Comparison of ENCODE assay signal across 9 mouse cellular contexts in genomic region chr1:60862951-60863461, GRCm38 (mm10). TPM values are rescaled to one million over a fixed set of nuclear protein-coding genes. Genes with fewer than 3 reads are reported as not detected.
DNase-seq lines count a peak whose midpoint lies in the region; ATAC-seq lines count a peak whose summit lies in the region.
"Had no signal": no experiment of that assay in that cellular context is flagged by ENCODE, and none has a peak within 500 bp of the region (broad histone marks: within the 10 kb centered on the region; RNA-seq: fewer than 3 reads in every experiment).

No protein-coding gene starts in this region.

- peak; percentile 39 for DNase-seq in adrenal gland, postnatal 14 days
- no peak for DNase-seq in adrenal gland, adult 18-20 months (ENCODE audit: low spot score in 2 of 2)
- peak; percentile 51 for DNase-seq in embryo, embryonic 11 days
- DNase-seq in heart, postnatal 4 days, result peak; percentile 47
- DNase-seq in right cerebral cortex, postnatal 4 days, result no peak
- DNase-seq in thymus, postnatal 4 days, result no peak

- peak; percentile 74 for ATAC-seq in limb, embryonic 15.5 days (ENCODE audit: insufficient number of reproducible peaks, low FRiP score, low TSS enrichment, low read depth)
- peak; percentile 56; the same call in 1 of the 2 replicates for ATAC-seq in stomach, embryonic 16.5 days (ENCODE audit: insufficient read depth, low FRiP score)

- H3K36me3 ChIP-seq in limb, embryonic 15.5 days, result no peaks in the 10 kb centered on the region
- no peaks in the 10 kb centered on the region for H3K36me3 ChIP-seq in stomach, embryonic 16.5 days (ENCODE audit: control insufficient read depth, insufficient read depth, low read length)

- no peak overlapping the region for H3K4me2 ChIP-seq in limb, embryonic 15.5 days
- peak overlapping the region; percentile 22; the same call in 1 of the 2 replicates for H3K4me2 ChIP-seq in stomach, embryonic 16.5 days (ENCODE audit: low read depth, low read length)

- H3K9ac ChIP-seq in limb, embryonic 15.5 days, result no peak overlapping the region
- no peak overlapping the region for H3K9ac ChIP-seq in stomach, embryonic 16.5 days (ENCODE audit: low read length)

- H3K4me3 ChIP-seq in limb, embryonic 15.5 days, result no peak overlapping the region
- no peak overlapping the region for H3K4me3 ChIP-seq in stomach, embryonic 16.5 days (replicated peaks; ENCODE audit: low read length)

- peaks cover 17% of the 10 kb centered on the region for H3K4me1 ChIP-seq in limb, embryonic 15.5 days
- 0 out of 2 replicates have a peak, but pooled peaks cover 3% of the 10 kb centered on the region for H3K4me1 ChIP-seq in stomach, embryonic 16.5 days (ENCODE audit: control insufficient read depth, insufficient read depth, low read length)

- 32% methylated on average over 13 of the region's 13 CpGs for WGBS in limb, embryonic 15.5 days
- WGBS in stomach, embryonic 16.5 days, result 39% methylated on average over 13 of the region's 13 CpGs

- H3K27me3 ChIP-seq in limb, embryonic 15.5 days, result no peaks in the 10 kb centered on the region
- no peaks in the 10 kb centered on the region for H3K27me3 ChIP-seq in stomach, embryonic 16.5 days (ENCODE audit: control insufficient read depth, insufficient read depth, low read length)

- H3K9me3 ChIP-seq in limb, embryonic 15.5 days, result no peaks in the 10 kb centered on the region
- H3K9me3 ChIP-seq in stomach, embryonic 16.5 days (replicated peaks; ENCODE audit: control insufficient read depth, low read length), result no peaks in the 10 kb centered on the region

- peak overlapping the region; percentile 73 for H3K27ac ChIP-seq in limb, embryonic 15.5 days
- peak overlapping the region; percentile 51 for H3K27ac ChIP-seq in stomach, embryonic 16.5 days (ENCODE audit: low read length)

RNA-seq across cellular contexts. Expression of gene Ctla4, which starts 23.8 kb away (rescaled TPM):
- total RNA-seq in adrenal gland, postnatal 14 days (2021), result 0.52 and 1.1 TPM in 2 replicates
- total RNA-seq in adrenal gland, adult 18-20 months (2021), result not detected
- total RNA-seq in heart, postnatal 4 days (2021), result not detected
- polyA plus RNA-seq in limb, embryonic 15.5 days (2015; fragmentation: Nextera tagmentation; extraction: Ambion mirVana), result 0.29 and 0.51 TPM in 2 replicates
- polyA plus RNA-seq in stomach, embryonic 16.5 days (2015; fragmentation: Nextera tagmentation; extraction: Ambion mirVana), result not detected in 2 replicates
- polyA plus RNA-seq: neural tube, embryonic 14.5 days had no signal

Comparison
In these comparisons a context has a peak if more than half of its experiments do, and no peak if none do; other contexts are left out.
1. DNase-seq: peak in adrenal gland, postnatal 14 days (single experiment), embryo, embryonic 11 days (single experiment) and heart, postnatal 4 days (single experiment); none in adrenal gland, adult 18-20 months (0 of 2), right cerebral cortex, postnatal 4 days (single experiment) and thymus, postnatal 4 days (single experiment).